In the genomic region with DNA sequence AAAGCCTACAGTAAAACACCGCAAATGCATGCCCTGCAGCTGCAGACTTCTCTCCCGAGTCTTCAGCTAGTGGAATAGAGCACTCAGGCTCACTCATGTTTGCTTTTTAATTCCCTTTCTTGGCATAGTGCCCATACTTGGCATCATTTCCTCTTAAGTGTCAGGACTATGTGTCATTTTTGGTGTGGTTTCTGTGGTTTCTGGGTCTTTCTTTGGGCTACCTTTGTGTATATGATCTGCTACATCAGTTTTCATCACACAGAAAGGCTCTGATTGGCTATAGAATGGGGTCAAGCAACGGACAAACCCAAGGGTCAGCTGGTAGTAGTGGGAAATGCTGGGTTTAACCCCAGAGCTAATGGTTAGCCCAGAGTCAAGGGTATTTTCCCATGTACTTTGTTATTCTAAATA, we compare ENCODE assay signal across 9 mouse cellular contexts.
A peak's percentile ranks its signal among the peaks of the same experiment; 100 is the strongest.
DNase-seq lines count a peak whose midpoint lies in the region.
"Had no signal": no experiment of that assay in that cellular context is flagged by ENCODE, and none has a peak within 500 bp of the region (broad histone marks: within the 10 kb centered on the region; RNA-seq: fewer than 3 reads in every experiment).

No protein-coding gene starts in this region.

- intact Hi-C loops in left cerebral cortex, postnatal 14 days (cut with DNase I) = no loop called here
- intact Hi-C loops in heart, postnatal 36 days (cut with DNase I) = no loop called here

- DNase-seq in left cerebral cortex, postnatal 14 days (ENCODE audit: low spot score in 2 of 2) = peak; percentile 19 to 25
- DNase-seq in left cerebral cortex, adult 9 months (ENCODE audit: low spot score in 2 of 2) = no peak
- peak; percentile 13 for DNase-seq in ES-CJ7 (ENCODE audit: low read depth, low spot score)
- DNase-seq in T-cell, adult 2 months (ENCODE audit: low spot score) = peak; percentile 49
- peak; percentile 46 for DNase-seq in lung, postnatal 36 days
- no peak for DNase-seq in heart, postnatal 36 days
- no peak for DNase-seq in right cerebral cortex, postnatal 10 days (ENCODE audit: low spot score in 2 of 2)
- DNase-seq: cerebellum, adult 11 months; kidney, adult 9 months had no signal

Comparison
In these comparisons a context has a peak if more than half of its experiments do, and no peak if none do; other contexts are left out.
1. DNase-seq: peak in left cerebral cortex, postnatal 14 days (2 of 2), ES-CJ7 (single experiment), T-cell, adult 2 months (single experiment) and lung, postnatal 36 days (single experiment); none in left cerebral cortex, adult 9 months (0 of 2), heart, postnatal 36 days (0 of 2) and right cerebral cortex, postnatal 10 days (0 of 2).